Mouse (Mus musculus): Measurements from ENCODE around the gene Adamts18.

The Adamts18 gene

DNA sequence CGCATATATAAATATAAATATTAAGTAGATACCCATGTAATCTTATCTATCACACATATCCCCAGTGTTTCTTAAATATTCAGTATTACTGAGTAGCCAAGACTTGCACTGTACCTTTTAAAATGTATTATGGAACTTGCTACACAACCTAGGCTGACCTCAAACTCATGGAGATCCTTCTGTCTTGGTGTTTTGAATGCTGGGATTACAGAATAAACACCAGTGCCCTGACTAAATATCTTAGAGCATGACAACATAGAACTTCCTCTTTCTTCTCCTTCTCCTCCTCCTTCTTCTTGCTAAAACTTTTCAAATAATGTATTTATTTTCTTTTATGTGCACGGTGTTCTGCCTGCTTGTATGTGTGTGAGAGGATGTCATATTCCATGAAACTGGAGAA, 95.4 kb downstream of the Adamts18 start:
- DNase-seq (ENCODE audit: low spot score) = no peak

DNA sequence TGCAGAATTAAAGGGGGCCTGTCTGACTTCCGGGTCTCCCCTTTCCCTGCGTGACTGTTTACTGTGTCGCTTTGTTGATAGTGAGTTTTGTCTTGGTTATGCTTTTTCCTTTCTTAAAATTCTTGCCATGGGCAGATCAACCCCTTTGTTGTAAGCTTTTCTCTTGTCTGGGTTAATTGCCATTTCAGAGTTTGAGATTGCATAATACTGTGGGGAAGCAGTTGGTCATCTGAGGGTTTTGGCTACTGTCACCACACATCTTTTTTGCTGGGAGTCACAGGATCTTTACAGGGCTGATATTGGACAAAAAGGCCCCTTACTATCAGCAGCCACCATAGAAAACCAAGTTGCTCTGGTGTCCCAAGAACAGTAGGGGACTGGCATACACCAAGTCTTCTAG, 96.2 kb downstream of the Adamts18 start:
- DNase-seq (ENCODE audit: low spot score) = no peak

DNA sequence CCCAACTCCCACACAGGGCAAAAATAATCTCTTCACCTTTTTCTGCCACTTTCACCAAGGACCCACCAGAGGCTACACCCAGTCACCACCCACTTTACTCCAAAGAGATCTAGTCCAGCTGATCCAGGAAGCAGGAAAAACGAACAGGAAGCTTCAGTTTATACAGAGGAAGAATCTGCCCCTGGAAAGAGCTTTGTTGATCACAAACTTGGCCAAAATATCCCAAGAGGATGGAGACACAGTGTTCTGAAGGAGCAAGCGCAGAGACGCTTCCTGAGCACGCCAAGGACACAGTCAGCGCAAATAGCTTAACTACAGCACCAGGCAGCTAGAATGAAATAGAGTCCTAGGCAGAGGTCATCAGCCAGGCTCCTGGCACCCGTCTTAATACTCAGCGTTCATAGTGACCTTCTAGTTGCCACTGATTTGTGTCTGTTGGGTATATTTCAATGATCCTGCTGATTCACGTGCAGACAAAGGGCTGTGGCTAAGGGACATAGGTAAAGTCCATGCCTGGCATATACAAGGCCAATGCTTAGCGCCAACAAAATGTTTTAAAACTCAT, 113.0 kb downstream of the Adamts18 start:
- no peak for DNase-seq (ENCODE audit: low spot score)

DNA sequence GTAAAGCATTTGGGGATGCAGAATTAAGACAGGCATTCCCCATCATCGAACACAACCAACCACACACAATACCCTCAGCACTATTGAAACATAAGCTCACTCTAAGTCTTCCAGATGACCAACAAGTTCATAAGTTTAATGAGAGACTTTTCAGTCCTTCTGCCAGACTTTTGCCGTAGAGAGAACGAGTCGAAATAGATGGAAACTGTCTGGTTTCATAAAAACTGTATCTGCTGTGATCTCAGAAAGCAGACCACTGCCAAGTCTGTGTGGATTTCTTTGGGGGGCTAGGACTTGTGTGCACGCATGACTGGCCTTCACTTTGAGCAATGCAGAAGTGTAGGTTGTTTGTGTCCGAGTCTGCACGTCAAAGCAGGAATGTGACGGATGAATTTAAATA, 123.2 kb downstream of the Adamts18 start:
- no peak for DNase-seq (ENCODE audit: low spot score)

DNA sequence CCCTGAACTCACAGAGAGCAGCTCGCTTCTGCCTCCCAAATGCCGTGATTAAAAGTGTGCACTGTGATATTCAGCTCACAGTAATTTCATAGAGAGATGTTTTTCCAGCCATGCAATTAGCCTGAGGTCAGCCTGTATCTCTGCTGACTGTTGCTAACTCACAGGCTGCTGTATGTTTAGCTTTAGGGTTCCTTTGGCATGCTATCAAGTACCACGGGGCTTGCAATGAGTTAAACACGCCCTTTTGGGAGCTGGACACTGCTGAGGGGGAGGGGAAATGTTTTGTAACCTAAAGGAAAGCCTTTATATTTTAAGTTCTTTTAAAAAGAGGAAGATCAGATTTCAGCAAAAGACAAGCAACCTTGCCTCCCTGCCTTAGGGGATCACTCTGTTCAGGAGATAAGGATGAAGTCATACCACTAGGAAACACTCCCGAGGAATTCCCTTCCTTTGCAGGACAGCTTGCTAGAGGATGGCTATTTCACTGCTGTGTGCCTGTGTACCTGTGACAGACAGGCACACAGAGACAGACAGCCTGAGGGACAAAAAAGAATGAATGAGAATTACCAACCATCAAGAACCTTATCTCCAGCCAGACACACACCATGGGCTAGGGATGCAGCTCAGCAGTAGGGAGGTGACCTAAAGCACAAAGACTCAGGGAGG, 124.5 kb downstream of the Adamts18 start:
- DNase-seq (ENCODE audit: low spot score) = no peak

DNA sequence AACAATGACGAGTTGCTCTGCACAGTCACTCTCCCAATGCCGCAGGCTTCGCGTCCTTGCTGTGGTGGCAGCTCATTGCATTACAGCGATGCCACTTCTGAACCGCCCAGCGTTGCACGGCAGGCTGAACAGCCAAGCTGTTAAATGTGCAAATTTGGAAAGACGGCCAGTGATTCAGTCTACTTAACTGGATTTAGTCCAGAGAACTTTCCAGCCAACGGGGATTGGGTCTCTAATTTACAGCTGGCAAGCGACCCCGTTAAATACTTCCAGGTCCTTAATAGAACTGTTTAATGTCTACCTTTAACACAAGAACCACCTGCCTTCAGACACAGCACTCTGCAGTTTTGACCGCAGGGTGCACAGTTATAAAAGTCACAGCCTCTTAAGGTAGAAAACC, 127.1 kb downstream of the Adamts18 start:
- no peak for DNase-seq (ENCODE audit: low spot score)

DNA sequence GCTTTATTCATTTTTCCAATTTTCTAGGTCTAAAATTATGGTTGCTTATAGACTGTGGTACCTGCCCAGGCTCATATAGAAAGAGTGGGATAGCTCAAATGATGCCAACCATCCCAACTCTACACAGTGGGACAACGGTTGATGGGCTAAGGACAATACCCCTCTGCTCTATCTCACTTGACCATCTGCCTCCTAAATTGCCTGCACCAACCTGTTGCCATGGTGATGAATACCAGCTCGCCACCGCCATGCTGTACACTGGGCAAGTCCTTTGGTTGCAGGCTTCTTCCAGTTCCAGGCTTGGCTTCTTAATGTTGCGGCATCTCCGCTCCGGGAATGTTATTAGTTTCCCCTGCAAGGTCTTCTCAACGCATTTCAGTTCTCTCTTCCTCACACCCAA, 143.6 kb downstream of the Adamts18 start:
- DNase-seq (ENCODE audit: low spot score) = no peak

DNA sequence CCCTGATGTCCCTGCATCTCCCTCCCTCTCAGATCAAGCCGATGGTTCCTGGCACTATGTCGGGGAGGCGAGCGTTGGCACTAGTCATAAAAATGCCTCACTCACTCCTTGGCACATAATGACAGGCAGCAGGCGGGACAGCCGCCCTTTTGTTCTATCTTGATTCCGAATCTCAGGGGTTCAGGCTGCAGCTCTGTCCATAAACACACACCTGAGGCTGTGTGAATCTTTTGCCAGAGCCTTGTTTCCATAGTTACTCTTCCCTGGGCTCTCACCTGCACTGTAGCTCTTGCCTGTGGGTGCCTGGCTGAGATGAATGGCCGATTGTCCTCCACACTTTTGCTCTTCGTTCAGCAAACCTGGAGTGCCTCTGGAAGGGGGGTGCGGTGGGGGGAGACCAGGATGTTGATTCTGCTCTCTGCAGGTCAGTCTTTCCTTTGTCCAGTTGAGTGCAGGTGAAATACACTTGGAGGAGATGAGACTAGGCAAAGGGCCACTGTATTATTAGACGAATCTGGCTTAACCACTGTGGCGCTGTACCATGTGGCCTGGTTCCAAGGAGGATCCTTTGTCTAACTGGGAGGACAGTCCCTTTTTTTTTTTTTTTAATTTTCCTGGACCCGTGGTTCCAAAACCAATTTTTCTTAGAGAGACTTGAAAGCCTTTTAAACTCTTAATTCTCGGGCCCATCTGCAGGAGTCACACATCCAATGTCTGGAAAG, 156.8 kb downstream of the Adamts18 start:
- DNase-seq (ENCODE audit: low spot score) = no peak

DNA sequence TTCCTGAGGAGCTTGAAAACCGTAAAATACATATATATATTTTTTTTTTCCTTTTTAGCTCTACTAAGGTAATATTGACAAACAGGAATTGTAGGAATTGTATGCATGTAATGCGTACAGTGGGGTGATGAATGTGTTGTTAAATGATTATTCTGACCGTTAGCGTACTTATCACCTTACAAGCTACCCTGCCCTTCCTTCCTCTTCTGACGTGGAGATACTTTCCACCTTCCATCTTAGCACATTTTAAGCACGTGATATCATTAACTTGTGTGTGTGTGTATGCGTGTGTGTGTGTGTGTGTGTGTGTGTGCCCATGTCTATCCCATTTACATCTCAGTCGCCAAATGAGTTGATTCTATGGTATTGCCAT, 160.0 kb downstream of the Adamts18 start:
- DNase-seq (ENCODE audit: low spot score) = no peak

DNA sequence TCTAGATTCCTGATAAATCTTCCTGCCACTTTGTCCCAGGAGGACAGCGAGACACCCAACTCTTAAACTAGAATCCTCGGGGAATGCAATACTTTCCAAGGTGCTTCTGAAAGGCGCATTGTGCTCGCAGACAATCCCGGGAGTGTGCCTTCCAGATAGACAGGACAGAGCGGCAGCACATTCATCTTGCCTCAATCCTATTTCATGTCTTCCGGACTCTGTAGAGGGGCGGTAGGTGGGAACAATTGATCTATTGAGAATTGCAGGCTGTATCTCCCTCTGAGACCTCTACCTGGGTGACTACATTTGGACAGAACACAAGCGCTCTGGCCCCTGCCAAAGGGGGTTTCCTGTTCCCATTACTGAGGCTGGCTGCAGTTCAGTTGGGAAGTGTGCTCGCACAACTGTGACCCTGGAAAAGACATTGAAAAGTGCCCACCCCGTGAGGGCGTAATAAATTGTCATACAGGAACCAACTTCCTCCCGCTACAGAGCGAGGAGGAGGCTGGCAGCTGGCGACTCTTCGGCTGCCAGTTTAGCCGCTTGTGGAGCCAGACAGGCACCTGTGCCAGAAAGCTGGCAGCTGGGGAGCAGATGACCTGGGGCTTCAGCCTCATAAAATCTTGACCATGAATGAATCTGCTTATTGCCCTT, 160.5 kb downstream of the Adamts18 start:
- no peak for DNase-seq (ENCODE audit: low spot score)

DNA sequence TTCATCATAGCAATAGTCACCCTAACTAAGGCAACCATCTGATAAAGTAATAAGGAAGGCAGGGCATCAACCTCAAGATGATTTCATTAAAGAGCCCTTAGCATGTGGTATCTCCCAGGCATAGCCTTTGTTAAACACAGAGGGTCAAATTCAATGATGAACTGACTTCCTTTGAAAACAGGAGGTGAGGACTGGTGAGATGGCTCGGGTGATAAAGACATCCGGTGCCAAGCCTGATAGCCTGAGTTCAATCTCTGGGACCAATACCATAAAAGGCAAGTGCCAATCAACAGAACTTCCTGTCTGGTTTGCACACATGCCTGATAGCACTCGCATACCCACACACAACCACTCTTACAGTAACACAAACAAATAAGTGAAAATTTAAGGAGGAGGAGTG, 169.2 kb downstream of the Adamts18 start:
- no peak for DNase-seq (ENCODE audit: low spot score)

DNA sequence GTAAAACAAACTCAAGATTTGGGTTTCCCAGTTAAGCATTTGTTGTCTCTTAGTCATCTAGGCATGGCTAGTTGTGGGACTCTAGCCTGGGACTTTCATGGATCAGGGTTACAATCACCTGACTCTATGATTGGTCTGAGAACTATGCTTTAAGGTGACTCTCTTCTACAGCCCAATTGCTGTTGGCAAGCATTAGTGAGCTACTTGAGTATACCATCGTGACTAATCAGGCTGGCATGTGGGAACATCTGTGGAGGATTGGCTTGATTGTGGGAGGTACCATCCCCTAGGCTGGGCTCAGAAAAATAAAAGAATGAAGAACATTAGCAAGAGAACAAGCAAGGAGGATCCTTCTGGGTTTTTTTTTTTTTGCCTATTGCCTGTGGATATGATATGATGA, 171.7 kb downstream of the Adamts18 start:
- no peak for DNase-seq (ENCODE audit: low spot score)

DNA sequence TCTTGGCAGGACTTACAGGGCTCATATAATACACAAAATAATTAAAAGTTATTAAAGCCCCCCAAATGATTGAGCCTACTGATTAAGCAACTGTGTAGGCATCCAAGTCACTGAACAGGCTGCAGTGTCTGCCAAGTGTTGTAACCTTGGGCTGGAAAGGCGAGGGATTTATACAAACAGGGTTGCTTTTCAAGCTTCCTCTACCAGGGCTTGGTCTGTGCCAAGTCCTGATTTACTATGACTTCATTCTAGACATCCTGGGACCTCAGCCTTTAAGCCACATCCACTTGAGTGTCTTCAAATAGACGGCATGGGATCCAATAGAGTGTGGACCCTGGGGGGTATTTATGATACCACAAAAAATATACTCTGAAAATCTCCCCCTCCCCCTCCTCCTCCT, 173.3 kb downstream of the Adamts18 start:
- DNase-seq (ENCODE audit: low spot score) = no peak

DNA sequence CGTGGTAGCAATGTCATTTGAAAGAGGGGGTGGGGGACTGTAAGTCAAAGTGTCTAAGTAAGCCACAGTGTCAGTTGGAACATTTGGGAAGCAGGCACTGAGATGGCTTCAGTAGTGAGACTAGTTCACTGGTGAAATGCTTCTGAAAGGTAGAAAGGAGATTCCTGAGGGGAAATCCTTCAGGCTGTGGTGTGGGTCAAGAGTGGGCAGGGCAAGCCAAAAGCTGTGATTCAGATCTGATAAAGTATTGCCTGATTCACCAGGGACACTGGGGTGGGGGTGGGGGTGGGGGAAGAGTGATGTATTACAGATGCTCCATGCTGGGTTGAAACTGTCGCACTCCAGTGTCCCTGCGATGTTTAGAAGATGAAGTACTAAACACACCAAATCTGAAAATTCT, 173.9 kb downstream of the Adamts18 start:
- no peak for DNase-seq (ENCODE audit: low spot score)

DNA sequence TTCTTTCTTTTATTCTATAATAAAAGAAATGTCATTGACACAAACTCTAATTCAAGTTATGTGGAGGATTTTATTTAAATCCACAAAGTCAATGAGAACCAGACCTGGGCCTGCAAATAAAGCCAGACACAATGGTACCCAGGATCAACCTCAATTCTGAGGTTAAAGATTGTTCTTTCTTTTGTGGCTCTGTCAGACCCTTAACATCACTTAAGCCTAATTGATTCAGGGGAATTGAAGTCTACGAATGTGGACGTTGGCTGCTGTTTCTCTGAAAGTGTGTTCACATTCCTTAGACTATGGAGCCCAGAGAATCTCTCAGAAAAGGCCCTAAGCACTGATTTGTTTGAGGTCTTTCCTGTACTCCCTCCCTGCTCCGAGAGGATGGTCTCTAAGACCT, 175.2 kb downstream of the Adamts18 start:
- DNase-seq (ENCODE audit: low spot score) = no peak

DNA sequence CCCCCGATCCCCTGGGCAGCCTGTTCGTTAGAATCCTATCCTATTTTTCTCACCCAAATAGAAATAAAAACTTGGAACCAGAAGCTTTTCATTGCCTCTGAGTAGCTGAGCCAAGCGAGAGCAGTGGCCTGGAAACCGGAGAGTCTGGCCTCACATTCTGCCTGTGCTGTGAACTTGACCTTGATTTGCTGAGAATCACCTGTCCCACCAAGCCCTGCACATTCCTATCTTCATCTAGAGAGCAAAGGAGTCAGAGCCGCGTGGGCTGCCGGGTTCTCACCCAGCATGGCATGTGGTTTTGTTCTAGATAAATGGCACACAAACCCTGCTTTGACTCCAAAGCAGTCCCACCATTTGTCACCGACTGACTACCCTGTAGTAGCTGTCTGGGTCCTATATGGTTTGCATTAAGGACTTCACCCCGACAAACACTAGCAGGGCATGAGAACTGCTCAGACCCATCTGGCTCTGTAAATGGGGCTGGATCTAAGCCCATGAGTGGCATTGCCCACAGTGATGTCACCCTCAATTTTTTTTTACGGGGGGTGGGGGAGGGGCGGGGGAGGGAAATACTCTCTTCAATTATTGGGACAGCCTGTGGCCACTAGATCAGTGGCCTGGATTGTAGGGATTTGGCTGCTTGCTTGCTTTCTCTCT, 175.8 kb downstream of the Adamts18 start:
- DNase-seq (ENCODE audit: low spot score) = no peak

DNA sequence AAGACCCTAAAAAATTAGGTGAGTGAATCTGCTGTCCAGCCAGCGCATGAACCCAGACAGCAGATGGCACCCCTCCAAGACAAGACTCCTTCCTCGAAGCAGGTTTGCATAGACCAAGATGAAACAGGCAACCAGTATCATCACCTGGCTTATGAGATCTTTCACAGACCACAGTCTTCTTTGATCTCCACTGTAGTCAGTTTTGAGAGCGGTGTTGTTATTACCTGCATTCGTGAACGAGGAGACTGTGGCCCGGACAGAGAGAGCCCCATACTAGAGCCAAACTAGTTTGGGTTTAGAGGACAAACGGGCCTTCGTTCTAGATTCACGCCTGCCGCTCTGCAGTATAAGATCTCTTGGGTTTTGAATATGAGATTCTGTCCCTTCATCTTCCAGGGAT, 178.6 kb downstream of the Adamts18 start:
- DNase-seq (ENCODE audit: low spot score) = no peak

DNA sequence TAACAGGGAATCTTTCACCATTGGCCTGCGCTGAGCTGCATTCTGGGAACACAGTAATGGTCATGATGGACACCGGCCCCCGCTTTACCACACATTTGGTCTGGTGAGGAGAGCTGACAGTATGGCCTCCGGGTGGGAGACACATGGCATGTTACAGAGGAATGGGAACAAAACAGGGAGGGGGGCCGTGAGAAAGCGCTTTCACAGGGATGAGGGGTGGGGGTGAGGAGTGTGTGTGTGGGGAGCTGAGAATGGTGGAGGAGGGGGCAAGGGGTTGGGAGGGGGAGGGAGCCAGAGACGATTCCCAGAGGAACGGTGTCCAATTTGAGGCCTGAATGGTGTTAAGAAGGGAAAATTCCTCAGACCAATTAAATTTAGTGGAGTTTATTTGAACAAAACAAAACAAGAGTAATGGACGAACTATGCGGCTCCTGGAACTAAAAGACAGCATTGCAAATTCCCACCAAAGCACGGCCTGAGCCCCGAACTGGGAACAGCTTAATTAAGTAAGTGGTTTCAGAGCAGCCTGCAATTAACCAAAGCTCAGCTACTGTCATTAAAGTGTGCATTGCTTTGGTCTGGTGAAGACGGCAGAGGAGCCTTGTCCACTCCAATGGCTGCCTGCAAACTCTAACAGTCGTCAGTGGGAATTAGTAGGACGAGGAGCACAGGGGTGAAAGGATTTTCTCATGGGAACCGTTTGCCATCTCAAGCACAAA, 181.7 kb downstream of the Adamts18 start:
- DNase-seq (ENCODE audit: low spot score) = no peak

DNA sequence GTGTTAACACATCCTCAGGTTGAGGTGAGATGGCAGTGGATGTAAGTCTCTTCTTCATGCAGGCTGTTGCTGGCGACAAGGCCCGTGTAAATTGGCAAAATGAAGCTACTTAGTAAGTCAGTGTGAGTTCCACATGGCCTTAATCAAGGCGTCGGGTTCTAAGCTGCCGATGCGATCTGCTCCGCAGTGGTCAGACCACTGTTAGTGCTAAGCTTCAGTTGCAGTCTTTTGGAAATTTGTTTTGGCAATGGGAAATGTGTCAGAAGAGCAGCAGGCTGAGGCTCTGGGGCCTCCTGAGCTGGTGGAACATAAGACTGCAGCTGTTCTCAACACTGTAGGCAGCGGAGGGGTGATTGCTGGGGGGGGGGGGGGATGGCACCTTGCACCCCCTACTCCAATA, 182.6 kb downstream of the Adamts18 start:
- no peak for DNase-seq (ENCODE audit: low spot score)

DNA sequence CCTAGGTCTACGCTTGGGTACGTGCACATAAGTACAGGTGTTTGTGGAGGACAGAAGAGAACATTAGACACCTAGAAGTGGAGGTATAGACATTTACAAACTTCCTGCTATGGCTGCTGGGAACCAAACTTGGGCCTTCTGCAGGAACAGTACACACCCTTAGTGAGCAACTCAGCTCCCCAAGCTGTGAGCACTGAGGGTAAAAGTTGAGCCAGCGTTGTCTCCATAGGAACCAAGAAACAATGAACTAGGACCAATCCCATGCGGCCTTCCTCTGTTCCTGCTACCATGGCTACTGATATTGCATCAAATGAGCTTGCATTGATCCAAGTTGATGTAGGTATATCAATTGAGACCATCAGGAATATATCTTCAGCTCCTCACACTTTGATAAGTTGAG, 183.5 kb downstream of the Adamts18 start:
- no peak for DNase-seq (ENCODE audit: low spot score)

DNA sequence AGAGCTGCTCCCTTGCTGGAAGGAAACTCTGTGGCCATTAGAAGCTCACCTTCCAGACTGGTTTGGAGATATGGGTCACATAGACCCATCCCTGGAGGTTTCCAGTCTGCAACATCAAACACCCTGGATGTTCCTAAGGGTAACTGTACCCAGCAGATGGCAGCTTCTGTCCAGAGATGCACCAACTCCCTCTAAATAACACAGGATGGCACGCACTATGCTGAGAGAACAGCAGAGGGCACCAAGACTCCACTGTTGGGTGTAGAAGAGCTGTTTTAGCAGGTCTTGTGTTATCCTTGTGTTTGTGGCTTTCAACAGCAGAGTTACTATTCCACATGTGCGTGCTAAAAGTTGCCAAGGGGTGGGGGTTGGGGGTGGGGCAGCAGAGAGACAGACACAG, 184.0 kb downstream of the Adamts18 start:
- DNase-seq (ENCODE audit: low spot score) = peak; percentile 86

DNA sequence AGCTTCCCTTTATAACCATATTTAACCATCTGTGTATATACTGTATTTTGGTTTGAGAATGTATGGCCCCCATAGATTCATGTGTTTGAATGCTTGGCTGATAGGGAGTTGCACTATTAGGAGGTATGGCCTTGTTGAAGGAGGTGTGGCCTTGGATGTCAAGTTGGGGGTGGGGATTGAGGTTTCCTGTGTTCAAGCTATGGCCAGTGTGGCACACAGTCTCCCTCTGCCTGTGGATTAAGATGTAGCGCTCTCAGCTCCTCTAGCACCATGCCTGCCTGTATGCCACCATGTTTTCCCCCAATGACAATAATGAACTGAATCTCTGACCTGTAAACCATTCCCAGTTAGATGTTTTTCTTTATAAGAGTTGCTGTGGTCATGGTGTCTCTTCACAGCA, 188.4 kb downstream of the Adamts18 start:
- no peak for DNase-seq (ENCODE audit: low spot score)
